Mouse (Mus musculus): ENCODE measurements around the gene Rpa2. TPM values are rescaled to one million over a fixed set of nuclear protein-coding genes. Genes with fewer than 3 reads are reported as not detected.
"Not testable (repeated sequence)": the region's sequence is repeated elsewhere in the genome, so short reads cannot be mapped to it uniquely, and the experiment has no call there.

Rpa2 gene
- polyA plus RNA-seq, 1 experiment from 2014 or later, result 188 TPM

DNA sequence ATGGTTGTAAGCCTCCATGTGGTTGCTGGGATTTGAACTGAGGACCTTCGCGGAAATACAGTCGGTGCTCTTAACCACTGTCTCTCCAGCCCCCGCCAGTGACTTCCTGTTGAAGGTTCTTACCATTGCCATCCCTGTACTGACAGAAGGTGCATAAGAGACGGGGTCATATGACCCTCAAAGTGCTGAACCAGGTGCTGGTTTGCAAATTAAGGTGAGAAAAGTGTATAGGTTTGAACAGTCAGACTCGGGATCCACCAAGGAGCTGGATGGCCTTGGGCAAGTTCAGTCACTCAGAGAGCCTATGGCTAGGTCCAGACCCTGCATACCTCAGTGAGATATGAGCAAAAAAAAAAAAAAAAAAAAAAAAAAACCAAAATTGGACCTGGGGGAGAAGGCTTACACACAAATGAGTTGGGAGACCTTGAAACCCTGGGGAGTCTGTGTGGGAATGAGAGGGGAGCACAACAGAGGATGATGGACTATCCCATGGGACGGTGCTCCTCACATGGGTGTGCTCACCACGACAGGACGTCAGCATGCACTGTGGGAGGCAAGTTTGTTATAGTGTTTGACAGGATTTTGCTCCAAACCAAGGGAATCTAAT, 21.1 kb upstream of the Rpa2 start:
- Histone ChIP-seq H3K27ac (0 out of 2 replicates have a peak overlapping the region, but pooled peaks have one; percentile 50), H3K4me1 (no peaks in the 10 kb centered on the region)
- WGBS, result 91% methylated on average over 9 of the region's 9 CpGs

DNA sequence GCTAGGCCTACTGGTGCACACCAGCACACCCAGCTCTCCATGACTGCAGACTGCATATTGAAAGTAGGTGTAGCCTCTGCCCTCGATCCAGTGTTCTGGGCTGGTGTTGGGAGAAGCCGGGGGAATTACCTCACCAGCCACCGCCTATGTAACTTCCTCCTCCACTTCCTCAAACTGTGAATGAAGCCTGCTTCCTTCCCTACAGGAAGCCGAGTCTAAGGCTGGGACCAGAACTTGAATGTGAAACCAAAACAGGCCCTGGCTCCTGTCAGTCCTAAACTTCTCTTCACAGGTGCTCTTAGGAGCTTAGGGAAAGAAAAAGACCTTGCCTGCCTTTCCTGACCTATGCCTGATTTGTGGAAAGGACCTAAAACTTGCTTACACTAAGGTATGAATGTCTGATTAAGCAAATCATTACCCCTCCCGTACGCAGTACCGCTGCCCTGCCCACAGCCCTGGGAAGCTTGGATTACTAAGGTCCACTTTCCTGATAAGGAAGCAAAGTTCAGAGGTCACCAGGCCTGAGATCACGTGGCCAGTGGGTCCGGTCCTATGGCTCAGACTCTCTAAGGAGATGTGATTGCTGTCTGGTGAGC, 20.4 kb upstream of the Rpa2 start:
- H3K4me3 ChIP-seq, result no peak overlapping the region
- DNase-seq (ENCODE audit: low spot score), result no peak

More for the DNA sequence above, 21.1 kb upstream of the Rpa2 start:
- Histone ChIP-seq H3K9me3 (replicated peaks) (no peaks in the 10 kb centered on the region), H3K4me3 (no peak overlapping the region), H3K27me3 (ENCODE audit: low read depth, poor library complexity, severe bottlenecking) (no peaks in the 10 kb centered on the region), H3K36me3 (no peaks in the 10 kb centered on the region)
- DNase-seq (ENCODE audit: low spot score), result no peak

DNA sequence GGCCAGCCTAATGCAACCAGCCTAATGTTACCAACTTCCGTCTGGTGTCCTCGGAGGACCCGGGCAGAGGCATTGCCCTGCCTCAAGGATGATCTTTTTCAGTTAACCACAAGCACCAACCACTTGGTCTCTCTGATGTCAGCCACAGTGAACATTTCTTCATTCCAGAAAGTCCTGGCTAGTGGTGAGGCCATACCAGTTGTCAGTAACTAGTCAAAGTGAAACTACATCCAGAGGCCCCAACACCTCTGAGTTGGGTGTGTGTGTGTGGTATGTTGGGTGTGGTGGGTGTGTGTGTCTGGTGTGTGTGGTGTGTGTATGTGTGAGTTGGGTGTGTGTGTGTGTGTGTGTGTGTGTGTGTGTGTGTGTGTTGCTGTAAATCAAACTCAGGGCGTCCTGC, 19.4 kb upstream of the Rpa2 start:
- no peaks in the 10 kb centered on the region for H3K27me3 ChIP-seq (ENCODE audit: low read depth, poor library complexity, severe bottlenecking)
- no peak overlapping the region for H3K4me3 ChIP-seq
- no peaks in the 10 kb centered on the region for H3K9me3 ChIP-seq (replicated peaks)
- H3K4me1 ChIP-seq, result no peaks in the 10 kb centered on the region
- H3K27ac ChIP-seq, result no peak overlapping the region
- no peak for DNase-seq (ENCODE audit: low spot score)
- no peaks in the 10 kb centered on the region for H3K36me3 ChIP-seq
- 95% methylated on average over 4 of the region's 4 CpGs for WGBS

More for the DNA sequence above, 20.4 kb upstream of the Rpa2 start:
- Histone ChIP-seq H3K27me3 (ENCODE audit: low read depth, poor library complexity, severe bottlenecking) (no peaks in the 10 kb centered on the region), H3K9me3 (replicated peaks) (no peaks in the 10 kb centered on the region), H3K27ac (peak overlapping the region; percentile 50; the same call in 1 of the 2 replicates), H3K36me3 (no peaks in the 10 kb centered on the region), H3K4me1 (no peaks in the 10 kb centered on the region)
- 68% methylated on average over 9 of the region's 9 CpGs for WGBS

DNA sequence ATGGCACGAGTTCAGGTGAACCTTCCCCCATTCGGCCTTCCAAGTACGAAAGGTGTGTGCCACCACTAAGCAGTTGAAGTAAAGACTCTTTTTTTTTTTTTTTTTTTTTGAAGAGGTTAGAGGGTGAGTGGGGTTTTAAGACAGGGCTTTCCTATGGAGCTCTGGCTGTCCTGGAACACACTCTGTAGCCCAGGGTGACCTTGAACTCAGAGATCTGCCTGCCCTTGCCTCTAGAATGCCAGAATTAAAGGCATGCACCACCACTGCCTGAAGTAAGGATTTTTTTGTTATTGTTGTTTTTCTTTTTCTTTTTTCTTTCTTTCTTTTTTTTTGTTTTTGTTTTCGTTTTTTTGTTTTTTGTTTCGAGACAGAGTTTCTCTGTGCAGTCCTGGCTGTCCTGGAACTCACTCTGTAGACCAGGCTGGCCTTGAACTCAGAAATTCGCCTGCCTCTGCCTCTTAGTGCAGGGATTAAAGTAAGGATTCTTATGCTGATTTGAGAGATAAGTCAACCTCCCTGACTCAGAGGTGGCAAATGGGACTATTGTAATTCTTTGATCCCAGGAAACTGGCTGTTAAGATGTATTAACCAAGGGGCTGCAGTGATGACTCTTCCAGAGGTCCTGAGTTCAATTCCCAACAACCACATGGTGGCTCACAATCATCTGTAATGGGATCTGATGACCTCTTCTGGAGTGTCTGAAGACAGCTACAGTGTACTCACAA, 18.7 kb upstream of the Rpa2 start:
- no peak for DNase-seq (ENCODE audit: low spot score)
- Histone ChIP-seq H3K36me3 (no peaks in the 10 kb centered on the region), H3K27ac (no peak overlapping the region), H3K27me3 (ENCODE audit: low read depth, poor library complexity, severe bottlenecking) (no peaks in the 10 kb centered on the region), H3K4me3 (no peak overlapping the region), H3K4me1 (no peaks in the 10 kb centered on the region), H3K9me3 (replicated peaks) (no peaks in the 10 kb centered on the region)
- WGBS, result 88% methylated on average over 6 of the region's 6 CpGs

DNA sequence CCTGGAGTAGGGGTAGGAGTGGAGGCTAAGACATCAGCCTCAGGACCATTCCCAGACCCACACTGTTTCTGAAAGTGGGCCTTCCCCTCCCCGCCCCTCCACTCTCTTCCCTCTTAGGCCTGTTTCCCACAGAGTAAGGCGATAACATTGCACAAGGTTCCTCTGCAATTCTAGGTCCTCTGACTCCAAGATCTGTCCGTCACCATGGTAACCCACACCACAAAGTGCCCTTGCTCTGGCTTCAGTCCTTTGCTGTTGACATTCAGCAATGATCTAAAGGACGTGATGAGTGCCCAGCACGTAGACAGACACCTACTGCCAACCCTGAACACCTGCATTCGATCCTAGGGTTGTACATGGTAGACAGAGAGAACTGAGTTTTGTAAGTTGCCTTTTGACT, 15.1 kb upstream of the Rpa2 start:
- WGBS, result 82% methylated on average over 6 of the region's 6 CpGs
- Histone ChIP-seq H3K4me1 (peaks cover 9% of the 10 kb centered on the region), H3K4me3 (no peak overlapping the region), H3K27ac (no peak overlapping the region), H3K36me3 (no peaks in the 10 kb centered on the region), H3K27me3 (ENCODE audit: low read depth, poor library complexity, severe bottlenecking) (peaks cover 20% of the 10 kb centered on the region), H3K9me3 (replicated peaks) (no peaks in the 10 kb centered on the region)
- DNase-seq (ENCODE audit: low spot score), result no peak

DNA sequence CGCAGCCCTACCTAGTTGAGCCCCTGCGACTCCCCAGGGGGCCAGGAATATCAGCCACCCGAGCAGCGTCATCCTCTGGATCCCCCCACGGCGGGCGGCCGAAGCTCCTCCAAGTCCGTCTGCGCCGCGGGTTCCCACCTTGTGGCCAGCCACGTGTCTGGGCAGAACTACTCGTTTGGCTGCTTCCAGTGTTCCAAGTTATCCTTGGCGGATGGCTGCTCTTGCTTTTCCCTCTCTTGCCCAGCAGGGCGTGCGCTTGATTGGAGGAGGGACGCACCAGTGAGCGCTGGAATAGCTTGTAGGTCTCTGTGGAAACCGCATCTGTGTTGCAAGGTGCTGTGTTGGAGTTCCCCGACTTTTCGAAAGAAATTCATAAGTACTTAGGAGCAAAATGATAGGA, 11.2 kb upstream of the Rpa2 start, which contains the start of gene Smpdl3b:
TSS of gene Smpdl3b (minus strand) at position 279 of the 400 bp plus-strand sequence.
- peak within 1 kb of the TSS; percentile 82 for H3K27ac ChIP-seq

DNA sequence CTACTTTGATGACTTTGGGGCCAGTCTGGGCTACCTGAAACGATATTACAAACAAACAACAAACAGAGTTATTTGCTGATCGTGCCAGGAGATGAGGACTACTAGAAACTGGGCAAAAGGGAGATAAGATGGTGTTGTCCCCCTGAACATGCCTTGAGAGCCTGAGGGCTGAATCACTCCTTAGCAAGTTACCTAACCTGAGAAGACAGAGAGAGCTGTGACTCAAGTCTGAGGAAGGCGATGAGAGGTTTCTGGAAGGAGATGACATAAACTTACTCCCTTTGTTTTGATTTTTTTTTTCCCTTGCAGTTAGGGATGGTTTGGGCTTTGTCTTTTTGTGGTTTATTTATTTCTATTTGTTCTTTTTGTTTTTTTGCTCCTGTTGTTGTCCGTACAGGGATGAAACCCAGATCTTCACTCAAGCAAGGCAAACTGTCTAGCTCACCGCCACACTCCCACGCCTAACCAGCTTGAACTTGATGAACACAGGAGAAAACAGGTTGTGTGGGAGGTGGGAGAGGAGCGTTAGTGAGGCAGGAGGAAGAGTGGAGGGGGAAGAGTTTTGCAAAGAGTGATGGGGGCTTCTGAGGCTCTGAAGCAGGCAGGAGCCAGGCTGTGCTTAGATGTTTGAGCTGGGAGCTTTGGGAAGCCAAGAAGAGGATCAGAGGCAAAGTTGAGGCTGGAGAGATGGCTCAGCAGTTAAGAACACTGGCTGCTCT, 10.3 kb upstream of the Rpa2 start:
- DNase-seq (ENCODE audit: low spot score), result no peak
- H3K4me1 ChIP-seq, result peaks cover 9% of the 10 kb centered on the region
- WGBS, result 88% methylated on average over 7 of the region's 7 CpGs
- H3K27me3 ChIP-seq (ENCODE audit: low read depth, poor library complexity, severe bottlenecking), result peaks cover 24% of the 10 kb centered on the region
- no peak overlapping the region for H3K27ac ChIP-seq
- H3K9me3 ChIP-seq (replicated peaks), result no peaks in the 10 kb centered on the region
- no peak overlapping the region for H3K4me3 ChIP-seq
- no peaks in the 10 kb centered on the region for H3K36me3 ChIP-seq

More for the DNA sequence above, 11.2 kb upstream of the Rpa2 start, which contains the start of gene Smpdl3b:
- H3K36me3 ChIP-seq, result no peaks in the 10 kb centered on the region
- peaks cover 24% of the 10 kb centered on the region for H3K27me3 ChIP-seq (ENCODE audit: low read depth, poor library complexity, severe bottlenecking)
- DNase-seq (ENCODE audit: low spot score), result peak; percentile 86
- WGBS, result 2% methylated on average over 22 of the region's 22 CpGs
- no peaks in the 10 kb centered on the region for H3K9me3 ChIP-seq (replicated peaks)
- H3K4me3 ChIP-seq, result peak within 1 kb of the TSS; percentile 53
- peaks cover 9% of the 10 kb centered on the region for H3K4me1 ChIP-seq

DNA sequence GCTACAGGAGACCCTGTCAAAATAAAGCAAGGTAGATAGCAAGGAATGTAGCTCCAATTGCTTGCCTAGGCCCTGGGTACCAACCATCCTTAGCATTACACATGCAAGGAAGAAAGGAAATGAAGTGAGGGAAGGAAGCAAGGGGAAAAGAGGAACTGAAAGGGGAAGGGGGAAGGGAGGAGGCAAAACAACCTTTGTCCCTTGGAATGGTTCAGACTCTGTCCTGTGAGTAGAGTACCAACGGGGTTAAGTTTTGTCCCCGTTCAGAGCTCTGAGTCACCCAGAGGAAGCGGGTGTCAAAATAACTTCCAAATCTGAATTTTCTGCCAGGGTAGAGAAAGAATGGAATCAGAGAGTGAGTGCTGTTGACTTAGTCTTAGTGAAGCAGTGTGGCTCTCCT, 7.8 kb upstream of the Rpa2 start:
- no peak for DNase-seq (ENCODE audit: low spot score)

DNA sequence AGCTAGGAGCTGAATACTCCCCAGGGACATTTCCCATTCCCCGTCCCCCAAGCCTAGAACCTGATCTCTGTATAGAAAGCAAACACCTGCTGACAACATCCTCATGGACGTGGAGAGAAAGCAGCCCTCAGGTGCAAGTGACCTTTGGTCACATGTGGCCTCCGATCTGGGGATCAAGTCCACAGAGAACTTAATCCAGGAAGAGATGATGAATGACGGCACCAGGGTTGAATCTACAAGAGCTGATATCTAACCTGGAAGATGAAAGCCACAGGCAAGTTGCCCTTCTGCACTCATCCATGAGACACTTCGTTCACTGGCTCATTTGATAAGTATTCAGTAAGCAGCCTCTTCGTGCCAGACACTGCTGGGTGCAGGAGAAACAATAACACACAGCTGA, 5.5 kb upstream of the Rpa2 start:
- Histone ChIP-seq H3K9me3 (replicated peaks) (no peaks in the 10 kb centered on the region), H3K36me3 (no peaks in the 10 kb centered on the region), H3K4me3 (no peak overlapping the region), H3K27me3 (ENCODE audit: low read depth, poor library complexity, severe bottlenecking) (peaks cover 7% of the 10 kb centered on the region), H3K4me1 (no peaks in the 10 kb centered on the region), H3K27ac (no peak overlapping the region)
- no peak for DNase-seq (ENCODE audit: low spot score)
- WGBS, result 89% methylated on average over 6 of the region's 6 CpGs

More for the DNA sequence above, 7.8 kb upstream of the Rpa2 start:
- no peak overlapping the region for H3K27ac ChIP-seq
- H3K36me3 ChIP-seq, result no peaks in the 10 kb centered on the region
- H3K27me3 ChIP-seq (ENCODE audit: low read depth, poor library complexity, severe bottlenecking), result peaks cover 24% of the 10 kb centered on the region
- H3K4me3 ChIP-seq, result no peak overlapping the region
- no peaks in the 10 kb centered on the region for H3K9me3 ChIP-seq (replicated peaks)
- WGBS, result 79% methylated on average over 3 of the region's 3 CpGs
- H3K4me1 ChIP-seq, result peaks cover 9% of the 10 kb centered on the region

DNA sequence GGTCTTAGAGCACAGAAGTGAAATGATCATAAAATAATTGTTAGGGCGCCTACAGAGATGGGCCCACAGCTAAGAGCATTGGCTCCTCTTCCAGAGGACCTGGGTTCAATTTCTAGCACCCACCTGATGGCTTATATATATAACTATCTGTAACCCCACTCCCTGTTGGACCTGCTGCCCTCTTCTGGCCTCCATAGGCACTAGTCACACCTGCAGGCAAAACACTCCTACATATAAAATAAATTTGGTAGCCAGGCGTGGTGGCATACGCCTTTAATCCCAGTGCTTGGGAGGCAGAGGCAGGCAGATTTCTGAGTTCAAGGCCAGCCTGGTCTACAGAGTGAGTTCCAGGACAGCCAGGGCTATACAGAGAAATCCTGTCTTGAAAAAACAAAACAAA, 5.0 kb upstream of the Rpa2 start:
- not testable (repeated sequence) for H3K9me3 ChIP-seq (replicated peaks); H3K27ac ChIP-seq; H3K4me3 ChIP-seq; DNase-seq (ENCODE audit: low spot score); H3K27me3 ChIP-seq (ENCODE audit: low read depth, poor library complexity, severe bottlenecking); H3K4me1 ChIP-seq; H3K36me3 ChIP-seq
- 76% methylated on average over 3 of the region's 3 CpGs for WGBS

DNA sequence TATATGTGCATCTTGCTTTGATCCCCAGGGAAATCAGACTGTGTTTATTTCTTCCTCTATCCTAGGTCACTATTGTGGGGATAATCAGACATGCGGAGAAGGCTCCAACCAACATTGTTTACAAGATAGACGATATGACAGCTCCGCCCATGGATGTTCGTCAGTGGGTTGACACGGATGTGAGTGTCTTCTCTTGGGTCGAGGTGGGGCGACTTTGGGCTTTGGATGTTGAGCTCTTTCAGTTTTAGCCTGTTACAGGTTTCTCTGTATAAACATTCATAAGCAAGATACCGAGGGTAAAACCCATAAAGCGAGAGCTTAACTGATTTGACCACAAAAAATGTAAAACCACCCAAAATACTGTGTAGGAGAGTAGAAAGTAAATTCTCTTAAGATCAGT, 3.6 kb downstream of the Rpa2 start:
- Histone ChIP-seq H3K27ac (no peak overlapping the region), H3K27me3 (ENCODE audit: low read depth, poor library complexity, severe bottlenecking) (no peaks in the 10 kb centered on the region), H3K4me1 (peaks cover 10% of the 10 kb centered on the region), H3K4me3 (no peak overlapping the region), H3K36me3 (peaks cover 73% of the 10 kb centered on the region), H3K9me3 (replicated peaks) (no peaks in the 10 kb centered on the region)
- no peak for DNase-seq (ENCODE audit: low spot score)
- 93% methylated on average over 9 of the region's 9 CpGs for WGBS

DNA sequence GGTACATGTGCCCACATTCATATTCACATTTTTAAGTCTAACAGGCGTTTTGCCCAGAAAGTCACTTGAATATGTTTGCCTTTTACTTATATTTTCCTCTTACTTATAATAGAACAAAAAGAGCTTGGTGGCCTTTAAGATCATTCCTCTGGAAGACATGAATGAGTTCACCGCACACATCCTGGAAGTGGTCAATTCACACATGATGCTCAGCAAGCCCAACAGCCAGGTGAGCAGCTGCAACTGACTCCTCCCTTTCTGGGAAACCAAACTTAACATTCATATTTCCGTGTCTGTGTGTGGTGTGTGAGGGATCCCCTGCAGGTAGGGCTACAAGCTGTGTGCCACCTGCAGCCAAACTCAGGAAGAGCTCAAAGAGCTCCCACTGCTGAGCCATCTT, 6.8 kb downstream of the Rpa2 start:
- no peaks in the 10 kb centered on the region for H3K4me1 ChIP-seq
- DNase-seq (ENCODE audit: low spot score), result no peak
- WGBS, result 86% methylated on average over 3 of the region's 3 CpGs
- no peak overlapping the region for H3K27ac ChIP-seq
- no peak overlapping the region for H3K4me3 ChIP-seq
- peaks cover 100% of the 10 kb centered on the region for H3K36me3 ChIP-seq
- H3K9me3 ChIP-seq (replicated peaks), result no peaks in the 10 kb centered on the region
- no peaks in the 10 kb centered on the region for H3K27me3 ChIP-seq (ENCODE audit: low read depth, poor library complexity, severe bottlenecking)

DNA sequence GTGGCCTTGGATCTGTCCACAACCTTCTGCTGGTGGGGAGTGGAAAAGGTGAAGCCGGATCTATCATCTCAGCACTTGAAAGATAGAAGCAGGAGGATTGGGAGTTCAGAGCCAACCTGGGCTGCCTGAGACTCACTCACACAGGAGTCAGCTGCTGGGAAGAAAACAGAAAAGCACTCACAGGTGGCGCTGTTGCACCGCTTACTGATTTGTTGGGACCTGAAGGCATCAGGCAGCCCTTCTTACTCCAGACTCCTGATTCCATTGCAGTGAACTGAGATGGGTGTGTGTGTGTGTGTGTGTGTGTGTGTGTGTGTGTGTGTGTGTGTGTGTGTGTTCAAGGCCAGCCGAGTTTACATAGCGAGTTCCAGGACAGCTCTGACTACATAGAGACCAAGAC, 8.6 kb downstream of the Rpa2 start:
- Histone ChIP-seq H3K27me3 (ENCODE audit: low read depth, poor library complexity, severe bottlenecking) (no peaks in the 10 kb centered on the region), H3K4me3 (no peak overlapping the region), H3K9me3 (replicated peaks) (no peaks in the 10 kb centered on the region), H3K36me3 (peaks cover 90% of the 10 kb centered on the region), H3K27ac (no peak overlapping the region), H3K4me1 (no peaks in the 10 kb centered on the region)
- 92% methylated on average over 5 of the region's 5 CpGs for WGBS
- peak; percentile 60 for DNase-seq (ENCODE audit: low spot score)

All from limb, embryonic 10.5 days (tissue).